Mouse (Mus musculus): ENCODE results near the gene Gmpr2.

Gmpr2 gene

GRCm38 (mm10) chr14:55726261-55726660 lies 54.5 kb downstream of the Gmpr2 start:
- DNase-seq (ENCODE audit: low spot score), result no peak

- no peak for DNase-seq (ENCODE audit: low spot score)
Measured at GRCm38 (mm10) chr14:55727889-55728685, 56.3 kb downstream of the Gmpr2 start.

Data from spleen, adult 12 weeks (tissue).